Mouse (Mus musculus) retina, embryonic 14.5 days (tissue): Measurements from ENCODE around the gene Mecom.
"Not testable (repeated sequence)": the region's sequence is repeated elsewhere in the genome, so short reads cannot be mapped to it uniquely, and the experiment has no call there.

Experiments
- DNase-seq: peaks from one replicate; pipeline ENCODE4 v3.0.0-alpha.2; 2015; ENCODE audit warnings: low spot score

The Mecom gene

DNA sequence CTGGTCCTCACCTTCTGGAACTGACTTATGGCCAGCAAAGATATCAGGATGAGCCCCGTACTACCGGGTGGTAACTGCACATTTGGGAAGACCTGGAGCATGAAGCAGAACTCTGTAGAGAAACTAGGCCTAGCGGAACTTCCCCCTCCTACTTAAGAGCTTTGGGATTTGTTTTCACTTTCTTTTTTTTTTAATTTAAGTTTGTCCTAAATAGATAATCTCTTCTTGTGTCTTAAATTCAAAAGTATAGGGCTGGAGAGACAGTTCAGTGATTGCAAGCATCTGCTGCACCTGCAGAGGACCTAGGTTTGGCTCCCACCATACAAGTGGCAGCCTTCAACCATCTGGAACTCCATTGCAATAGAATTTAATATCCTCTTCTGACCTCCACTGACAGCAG lies at the start of gene Mecom:
Gene Mecom (minus strand): TSS at position 101 of the 400 bp plus-strand sequence.
- DNase-seq, result no peak

DNA sequence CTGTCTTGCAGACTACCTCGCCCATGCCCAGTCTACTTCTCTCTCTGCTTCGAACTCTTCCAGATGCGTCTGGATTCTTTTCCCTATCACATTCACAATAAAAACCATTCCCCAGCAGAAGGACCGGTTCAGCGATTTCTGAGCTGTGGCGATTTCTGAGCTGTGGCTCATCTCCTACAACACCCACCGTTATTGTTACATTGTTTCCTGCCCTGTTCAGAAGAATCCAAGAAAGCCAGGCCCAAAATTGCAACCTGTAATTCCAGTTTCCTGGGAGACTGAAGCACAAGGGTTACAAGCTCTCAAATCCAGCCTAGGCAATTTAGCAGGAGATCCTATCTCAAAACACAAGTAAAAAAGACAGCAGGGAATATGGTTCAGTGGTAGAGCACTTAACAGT lies 49.5 kb upstream of the Mecom start:
- no peak for DNase-seq

DNA sequence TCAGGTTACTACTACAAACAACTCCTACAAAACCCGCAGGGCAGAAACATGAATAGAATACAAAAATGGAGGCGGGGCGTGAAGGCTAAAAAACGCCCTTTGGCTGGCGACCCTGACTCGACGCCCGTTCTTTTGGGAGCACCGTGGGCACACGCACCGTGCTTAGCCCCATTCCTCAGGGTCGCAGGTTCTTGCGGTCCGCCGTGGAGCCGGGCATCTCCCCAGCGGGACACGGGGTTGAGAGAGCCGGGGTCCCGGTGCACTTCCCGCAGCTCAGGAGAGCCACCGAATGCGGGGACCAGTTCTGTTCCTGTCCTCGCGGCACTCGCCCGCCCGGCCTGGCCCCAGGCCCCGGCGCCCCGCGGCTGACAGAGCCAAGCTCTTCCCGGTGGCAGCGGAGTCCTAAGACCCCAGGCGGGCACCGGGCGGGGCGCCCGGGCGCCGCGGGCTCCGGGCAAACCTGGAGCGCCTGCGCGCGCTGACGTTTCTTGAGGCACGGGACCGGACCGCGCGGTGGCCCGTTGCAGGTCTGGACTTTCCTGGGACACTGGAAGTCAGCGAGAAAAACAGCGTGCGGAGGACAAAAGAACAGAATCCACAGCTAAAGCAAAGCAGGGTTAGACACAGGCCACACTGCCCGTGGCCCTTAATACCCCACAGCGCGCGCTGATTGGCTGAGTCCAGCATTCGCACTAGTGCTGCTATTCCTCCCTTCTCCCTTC lies 47.5 kb upstream of the Mecom start:
- peak; percentile 63 for DNase-seq

DNA sequence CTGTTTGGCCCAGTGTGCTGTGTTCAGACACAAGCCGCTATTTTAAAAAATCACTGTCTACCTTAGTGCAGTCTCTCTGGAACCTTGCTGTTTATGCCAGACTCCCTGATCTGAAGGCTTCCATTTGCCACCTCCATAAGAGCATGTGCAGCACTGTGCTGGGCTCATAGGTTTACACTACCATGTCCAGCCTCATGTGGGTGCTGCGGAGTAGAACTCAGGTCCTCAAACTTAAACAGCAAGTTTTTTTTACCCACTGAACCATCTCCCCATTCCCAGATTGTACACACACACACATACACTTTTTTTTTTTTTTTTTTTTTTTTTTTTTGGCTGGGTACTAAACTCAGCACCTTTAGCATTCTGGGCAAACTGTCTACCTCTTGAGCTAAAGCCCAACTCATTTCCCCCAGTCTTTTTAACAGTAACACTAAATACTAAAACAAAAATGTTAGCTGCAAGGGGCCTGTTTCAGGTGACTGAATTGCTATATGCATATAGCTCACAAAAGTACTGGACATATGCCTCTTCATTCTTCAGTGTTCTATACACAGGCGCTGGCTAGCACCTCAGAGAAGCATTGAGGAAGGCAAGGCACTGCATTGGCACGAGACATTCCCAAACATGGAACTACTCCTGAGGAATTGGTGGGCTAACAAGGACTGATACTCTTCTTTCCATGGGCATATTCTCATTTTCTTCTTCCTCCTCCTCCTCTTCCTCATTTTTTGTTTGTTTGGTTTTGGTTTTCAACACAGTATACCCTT lies 46.1 kb upstream of the Mecom start:
- DNase-seq, result peak; percentile 25

DNA sequence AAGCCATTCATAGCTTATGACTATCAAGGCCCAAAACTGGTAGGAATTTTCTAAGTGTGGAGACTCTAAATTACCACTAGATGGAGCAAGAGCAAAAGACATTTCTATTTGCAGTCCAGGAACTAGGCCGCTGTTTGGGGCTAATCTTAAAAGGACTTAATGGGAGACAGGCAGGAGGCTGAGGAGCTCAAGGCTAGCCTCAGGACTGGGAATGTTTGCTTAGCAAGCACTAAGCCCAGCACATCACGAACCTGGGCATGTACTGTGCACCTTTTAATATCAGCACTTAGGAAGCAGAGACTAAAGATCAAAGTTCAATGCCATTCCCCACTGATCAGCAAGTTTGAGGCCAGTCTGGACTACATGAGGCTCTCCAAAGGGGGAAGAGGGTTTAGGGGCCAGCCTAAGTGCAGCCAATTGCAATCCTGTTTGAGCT lies 44.6 kb upstream of the Mecom start:
- peak; percentile 93 for DNase-seq

DNA sequence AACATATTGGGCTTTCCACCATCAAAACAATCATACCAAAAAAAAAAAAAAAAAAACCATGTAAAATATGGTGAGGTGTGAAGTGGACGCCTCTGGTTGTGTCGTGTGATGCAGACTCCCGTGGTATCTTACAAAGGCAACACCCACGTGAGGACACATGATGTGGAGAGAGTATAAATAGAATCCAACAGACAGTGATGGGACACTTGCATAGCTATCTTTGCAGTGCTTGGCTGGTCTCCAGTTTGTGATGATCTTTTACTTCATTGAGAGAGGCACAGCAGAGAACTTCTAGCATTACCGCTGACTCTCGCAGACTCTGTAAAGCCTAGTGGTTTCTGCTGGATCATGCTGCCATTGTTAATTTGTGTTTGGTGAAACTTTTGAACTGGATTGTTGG lies 41.1 kb upstream of the Mecom start:
- no peak for DNase-seq

DNA sequence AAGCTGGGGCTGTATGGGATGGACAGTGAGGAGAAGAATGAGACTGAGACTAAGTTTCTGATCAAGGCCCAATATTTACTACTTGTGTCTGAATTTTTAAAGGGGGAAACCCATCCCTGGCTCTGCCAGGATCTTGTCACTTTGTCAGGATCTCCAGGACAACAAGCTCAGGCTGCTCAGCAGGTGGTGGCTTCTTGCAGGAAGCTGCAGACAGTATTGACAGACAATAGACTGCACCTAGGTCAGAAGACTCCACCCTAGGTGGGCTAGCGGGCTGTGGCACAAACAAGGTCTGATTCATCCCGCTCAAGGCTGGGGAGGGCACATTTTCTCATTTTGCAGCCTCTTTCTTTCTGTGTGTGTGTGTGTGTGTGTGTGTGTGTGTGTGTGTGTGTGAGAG lies 25.7 kb upstream of the Mecom start:
- DNase-seq, result no peak

DNA sequence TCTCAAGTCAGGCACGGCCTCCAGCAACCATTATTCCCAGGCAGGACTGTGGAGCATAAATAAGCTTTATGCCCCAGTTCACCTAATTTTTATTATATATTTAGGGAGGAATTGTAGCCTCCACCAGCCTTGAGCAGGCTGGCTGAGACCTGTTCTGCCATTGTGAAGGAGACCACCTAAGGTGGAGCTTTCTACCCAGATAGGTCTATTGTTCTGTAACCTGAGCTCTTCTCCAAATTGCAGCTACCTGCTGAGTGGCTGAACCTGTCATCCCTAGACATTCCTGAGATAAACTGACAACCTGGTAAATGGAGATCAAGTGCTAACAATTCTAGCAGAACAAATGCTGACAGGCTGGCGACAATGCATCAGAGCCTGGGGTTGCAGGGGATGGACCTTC lies 18.5 kb upstream of the Mecom start:
- not testable (repeated sequence) for DNase-seq

DNA sequence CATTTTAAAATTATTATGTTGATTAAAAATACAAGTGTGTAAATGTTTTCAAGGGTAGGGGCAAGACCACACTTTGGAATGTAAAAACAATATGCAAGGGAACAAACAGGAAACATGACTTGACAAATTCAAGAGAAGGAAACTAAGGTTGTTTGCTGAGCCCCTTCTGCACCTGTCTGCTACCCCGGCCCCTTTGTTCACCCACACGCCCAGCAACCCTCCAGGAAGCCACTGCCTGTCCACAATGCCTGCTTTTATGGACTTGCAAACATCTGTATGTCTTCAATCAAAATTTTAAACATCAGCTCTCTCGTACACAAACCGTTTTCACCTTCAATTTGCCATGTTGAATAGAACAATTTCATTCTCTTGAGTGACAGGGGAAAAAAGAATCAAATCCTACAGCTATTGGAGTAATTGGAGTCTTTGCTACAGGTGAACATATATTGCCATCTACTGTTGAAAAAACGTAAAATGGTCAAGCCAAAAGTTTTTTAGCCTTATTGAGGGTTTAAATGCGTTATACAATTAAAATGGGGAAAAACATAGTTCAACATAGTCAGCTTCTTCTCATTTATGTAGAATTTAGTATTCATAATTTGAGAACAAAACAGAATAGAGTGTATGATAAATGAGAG lies 13.0 kb upstream of the Mecom start:
- peak; percentile 35 for DNase-seq

DNA sequence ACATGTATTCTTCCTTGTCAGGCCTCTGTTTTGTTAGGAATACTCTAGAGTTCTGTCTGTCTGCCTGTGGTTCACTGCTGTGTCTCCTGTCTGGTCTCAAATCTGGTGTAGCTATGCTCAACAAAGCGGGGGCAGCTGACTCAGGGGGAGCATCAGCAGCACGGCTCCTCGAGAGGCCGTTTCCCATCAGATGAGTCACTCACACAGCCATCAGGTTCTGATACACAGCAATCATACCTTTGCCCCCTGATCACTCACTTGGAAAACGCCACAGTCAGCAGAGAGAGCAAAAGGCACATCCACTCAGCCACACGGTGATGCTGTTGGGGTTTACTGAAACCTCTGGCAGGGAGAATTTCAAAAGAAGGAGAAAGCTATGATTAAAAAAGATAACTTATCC lies 5.9 kb upstream of the Mecom start:
- peak; percentile 16 for DNase-seq

DNA sequence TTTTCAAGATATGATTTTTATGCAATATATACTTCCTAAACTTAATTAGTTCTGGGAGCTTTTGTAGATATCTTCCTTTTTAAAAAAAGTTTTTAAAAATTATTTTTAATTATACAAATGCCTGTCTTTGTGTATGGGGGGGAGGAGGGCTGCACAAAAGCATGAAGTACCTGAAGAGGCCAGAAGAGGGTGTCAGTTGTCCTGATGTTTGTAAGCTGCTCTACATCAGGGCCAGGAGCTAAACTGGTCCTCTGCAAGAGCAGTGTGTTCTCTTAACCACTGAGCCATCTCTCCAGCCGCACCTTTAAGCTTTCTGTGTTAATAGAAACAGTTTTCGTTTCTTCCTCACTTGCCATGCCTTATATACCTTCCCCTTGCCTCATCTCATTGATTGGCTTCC lies 2.4 kb upstream of the Mecom start:
- peak; percentile 11 for DNase-seq

DNA sequence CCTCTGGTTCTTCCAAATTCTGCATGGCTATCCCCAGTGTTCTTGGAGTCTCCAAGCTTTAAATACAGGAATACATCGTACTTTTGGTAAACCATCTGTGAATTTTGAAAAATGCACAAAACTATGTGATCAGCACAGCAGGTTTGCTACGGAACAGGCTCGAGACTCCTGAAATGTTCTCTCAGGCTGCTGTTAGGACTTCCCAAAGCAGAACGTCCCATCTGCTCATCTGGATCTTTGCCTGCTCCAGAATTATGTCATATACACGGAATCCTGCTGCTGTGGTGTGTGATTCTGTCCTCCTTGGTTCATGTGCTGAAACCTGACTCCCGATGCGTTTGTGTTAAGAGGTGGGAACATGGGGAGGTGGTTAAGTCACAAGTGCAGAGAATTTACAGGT lies 1.1 kb upstream of the Mecom start:
- no peak for DNase-seq

DNA sequence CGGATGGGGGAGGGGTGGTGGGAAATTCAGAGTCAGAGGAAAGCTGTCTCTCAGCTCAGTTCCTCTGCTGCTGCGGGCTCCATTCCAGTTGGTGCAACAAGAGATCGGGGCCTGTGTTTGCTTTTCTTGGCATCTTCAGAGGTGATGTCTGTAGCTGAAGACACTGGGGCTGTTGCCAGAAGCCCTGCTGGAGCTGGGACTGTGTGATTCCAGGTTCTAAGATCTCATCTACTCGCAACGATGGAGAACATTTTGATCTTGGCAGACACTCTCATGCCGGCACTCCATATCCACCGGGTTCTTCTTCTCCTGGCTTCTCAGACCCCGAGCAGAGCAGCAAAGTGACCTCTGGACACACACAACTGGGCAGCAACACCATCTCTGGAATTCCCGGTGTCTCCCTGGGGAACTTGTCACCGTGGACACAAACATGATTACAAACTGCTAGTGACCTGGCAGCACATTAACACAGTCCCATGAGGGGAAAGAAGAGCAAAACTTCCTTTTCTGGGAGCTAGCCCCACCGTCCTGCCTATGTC lies 908 bp downstream of the Mecom start:
- no peak for DNase-seq

DNA sequence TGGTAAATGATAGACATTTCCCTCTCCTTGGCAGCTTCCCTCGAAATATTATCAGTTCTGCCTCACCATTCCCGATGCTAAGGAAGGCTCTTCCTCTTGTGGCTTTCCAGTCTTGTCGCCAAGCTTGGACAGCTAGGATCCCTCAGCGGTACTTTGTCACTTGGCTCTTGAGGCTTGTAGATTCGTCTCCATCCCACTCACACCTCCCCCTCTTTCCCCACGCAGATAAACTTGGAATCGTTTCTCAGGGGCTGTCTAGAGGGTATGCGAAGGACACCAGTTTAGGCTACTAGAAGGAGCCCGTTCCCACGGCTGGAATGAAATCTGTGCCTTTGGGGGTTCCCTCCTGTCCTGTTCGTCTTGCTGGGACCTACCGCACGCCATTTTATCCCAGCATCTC lies 1.4 kb downstream of the Mecom start:
- DNase-seq, result no peak

DNA sequence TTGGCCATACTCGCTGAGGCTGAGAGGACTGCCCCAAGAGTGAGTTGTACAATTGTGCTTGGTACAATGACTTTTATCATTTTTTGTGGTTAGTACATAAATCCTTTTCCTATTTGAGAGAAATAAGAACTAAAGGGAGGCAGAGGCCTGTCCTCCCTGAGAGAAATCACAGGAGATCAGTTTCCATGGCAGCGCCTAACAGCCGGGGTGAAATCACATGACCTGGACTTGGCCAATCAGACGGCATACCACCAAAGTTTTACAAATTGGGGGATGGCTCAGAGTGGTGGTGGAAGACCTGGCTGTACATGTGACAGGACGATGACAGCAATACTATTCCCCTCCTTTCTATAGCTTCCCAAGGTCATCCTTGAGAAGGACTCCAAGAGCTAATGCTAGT lies 2.6 kb downstream of the Mecom start:
- DNase-seq, result no peak

DNA sequence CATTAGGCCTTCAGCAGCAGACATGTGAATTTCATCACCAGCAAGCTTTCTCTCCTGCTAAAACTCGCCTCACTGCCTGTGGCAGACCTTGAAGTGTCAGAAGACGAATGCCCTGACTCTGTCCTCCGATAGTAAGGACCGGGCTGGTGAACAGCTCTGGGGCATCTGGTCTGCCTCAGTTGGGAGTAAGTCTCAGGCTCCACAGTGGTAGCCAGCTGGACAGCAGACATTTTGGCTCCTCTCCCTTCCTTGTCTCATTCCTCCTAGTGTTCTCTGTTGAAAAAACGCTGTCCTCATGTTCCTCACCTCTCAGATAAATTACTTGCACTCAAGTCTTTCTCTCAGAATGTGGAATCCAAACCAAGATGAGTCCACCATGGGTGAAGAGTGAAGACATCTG lies 3.5 kb downstream of the Mecom start:
- DNase-seq, result no peak

DNA sequence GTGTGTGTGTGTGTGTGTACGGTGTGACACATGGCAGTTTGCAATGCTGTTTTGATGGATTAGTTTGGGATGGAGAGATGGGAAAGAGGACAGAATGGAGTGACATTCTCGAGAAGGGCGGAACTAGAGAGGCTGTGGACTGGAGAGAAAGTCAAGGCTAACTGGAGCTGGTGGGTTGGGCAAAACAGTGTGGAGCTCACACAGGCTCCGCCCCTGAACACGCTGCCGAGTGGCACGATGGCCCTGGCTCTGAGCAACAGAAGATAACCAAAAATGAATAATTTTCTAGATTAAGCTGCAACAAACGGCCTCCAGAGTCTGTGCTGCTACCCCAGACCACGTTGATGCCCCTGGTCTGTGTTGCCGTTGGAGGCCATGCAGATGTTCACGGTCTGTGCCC lies 12.0 kb downstream of the Mecom start:
- no peak for DNase-seq

DNA sequence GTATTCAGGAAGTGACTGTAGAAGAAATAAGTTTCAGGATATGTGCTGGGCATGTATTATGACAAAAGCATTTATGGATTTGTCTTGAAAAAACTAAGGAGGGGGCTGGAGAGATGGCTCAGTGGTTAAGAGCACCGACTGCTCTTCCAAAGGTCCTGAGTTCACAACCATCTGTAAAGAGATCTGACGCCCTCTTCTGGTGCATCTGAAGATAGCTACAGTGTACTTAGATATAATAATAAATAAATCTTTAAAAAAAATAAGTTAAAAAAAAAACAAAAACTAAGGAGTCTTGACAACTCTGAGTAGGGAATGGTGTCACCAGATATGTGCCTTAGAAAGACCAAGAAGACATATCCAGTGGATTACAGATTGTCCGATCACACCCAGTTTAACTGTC lies 27.1 kb downstream of the Mecom start:
- DNase-seq, result not testable (repeated sequence)

DNA sequence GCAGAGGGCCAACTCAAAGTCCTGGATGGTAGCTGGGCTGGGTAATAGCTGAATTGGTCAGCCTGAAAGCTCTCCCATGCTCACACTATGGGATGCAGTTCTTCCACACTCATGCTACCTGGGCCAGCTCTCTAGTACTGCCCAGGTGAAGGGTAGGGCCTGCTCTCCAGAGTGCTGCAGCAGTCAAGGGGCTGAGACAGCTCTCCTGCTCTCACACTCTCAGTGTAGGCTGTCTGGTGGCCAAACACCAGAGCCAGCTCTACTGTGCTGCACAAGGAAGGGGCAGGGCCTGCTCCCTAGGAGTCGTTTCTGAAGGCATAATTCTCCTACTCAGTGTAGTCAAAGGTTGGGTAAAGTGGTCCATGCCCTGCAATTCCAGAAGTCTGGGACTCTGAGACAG lies 28.4 kb downstream of the Mecom start:
- no peak for DNase-seq

DNA sequence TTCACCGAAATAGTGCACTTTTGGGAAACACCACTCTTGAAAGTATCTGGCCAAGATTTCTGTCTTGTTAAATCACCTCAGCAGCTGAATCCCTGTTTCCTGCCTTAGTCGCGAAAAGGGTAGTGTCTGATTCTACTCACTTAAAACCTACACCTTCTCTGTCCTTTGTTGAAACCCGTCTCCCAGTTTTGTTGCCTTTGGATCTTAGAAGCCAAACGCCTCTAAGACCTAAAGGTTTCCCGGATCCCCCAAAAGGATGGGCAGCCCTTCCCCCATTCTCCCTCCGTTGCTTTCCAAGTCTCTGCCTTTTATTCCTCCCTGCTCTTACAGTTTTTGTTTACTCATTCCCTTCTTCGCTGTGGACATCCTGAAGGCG lies 32.0 kb downstream of the Mecom start:
- no peak for DNase-seq

DNA sequence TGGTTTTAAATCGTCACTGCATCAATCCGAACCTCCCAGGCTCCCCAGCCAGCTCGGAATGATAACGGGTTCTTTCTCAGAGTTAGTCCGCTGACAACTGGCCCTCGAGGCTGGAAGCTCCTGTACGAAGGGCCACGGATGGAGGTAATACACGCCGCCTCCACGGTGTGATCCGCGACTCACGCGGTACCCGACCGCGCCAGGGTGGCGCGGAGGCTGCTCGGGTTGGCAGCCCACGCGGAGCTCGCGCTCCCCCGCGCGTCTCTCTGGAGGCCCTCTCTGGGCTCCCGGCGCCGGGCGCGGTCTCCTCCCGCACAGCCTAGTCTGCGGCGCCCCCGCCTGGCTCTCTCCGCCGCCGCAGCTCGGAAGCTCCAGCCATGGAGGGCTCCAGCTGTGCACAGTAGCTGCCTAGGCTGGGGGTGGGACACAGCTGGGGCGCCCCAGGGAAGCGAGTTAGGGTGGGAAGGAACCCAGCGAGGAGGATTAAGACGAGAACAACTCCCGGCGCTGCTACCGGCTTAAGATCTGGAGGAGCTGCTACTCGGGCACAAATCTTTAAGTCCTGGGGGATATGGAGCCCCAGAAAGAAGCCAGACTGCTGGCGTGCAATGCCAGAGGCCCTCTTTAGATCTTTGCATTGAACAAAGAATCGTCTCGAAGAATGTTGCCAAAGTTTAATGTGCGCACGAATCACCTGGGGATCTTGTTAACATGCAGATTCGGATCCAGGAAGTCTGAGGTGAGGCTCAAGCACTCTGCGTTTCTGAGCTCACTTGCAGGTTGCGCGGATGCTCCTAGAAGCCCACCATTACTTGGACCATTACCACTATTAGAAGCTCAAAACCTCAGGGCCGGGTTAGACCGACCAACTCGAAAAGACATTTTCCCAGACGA lies 32.7 kb downstream of the Mecom start:
- peak; percentile 83 for DNase-seq
